Mouse (Mus musculus): Measurements from ENCODE around the gene Mob1b. TPM values are rescaled to one million over a fixed set of nuclear protein-coding genes. Genes with fewer than 3 reads are reported as not detected.

The Mob1b gene
- 37.3 and 42.1 TPM in 2 replicates for polyA plus RNA-seq (2011; ENCODE audit: insufficient read length, low read depth, missing spikeins)

DNA sequence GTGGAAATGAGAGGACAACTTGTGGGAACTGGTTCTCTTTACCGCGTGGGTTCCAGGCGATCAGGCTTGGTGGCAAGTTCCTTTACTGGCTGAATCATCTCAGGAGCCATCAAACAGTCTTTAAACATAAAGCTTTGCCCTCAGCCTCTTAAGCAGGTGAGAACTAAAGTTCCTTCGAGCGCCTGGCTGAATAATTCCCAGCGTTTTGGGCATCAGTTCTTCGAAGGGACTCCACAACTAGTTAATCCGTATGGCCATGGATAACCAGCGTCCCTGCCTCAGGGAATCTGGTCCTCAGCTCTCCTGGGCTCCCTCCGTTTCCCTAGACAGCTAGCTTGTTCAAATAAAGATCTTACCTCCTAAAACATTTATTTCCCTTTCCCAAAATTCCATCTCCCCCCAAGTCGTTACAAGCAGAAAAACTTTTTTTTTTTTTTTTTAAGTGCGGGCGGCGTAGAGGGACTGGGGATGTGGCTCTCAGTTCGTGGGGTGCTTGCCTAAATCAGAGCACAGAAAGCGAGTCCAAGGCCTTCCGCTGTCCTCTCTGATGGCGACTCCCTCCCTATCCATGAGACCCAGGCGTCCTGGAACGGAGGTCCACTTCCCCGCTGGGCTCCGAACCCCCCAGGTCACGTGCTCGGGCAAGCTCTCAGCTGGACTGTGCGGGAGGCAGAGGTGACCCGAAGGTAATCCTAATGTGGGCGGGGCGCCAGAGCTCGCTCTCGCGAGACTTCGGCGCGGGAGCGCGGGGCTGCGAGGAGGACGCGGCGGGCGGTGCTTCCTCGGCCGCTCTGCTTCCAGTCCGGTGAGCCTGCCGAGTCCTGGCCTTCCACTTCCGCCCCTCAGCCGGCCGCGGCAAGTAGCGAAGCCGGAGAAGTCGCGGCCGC, at the start of gene Mob1b:
TSS of gene Mob1b (plus strand) at position 740 of the 887 bp plus-strand sequence.
- TF ChIP-seq CTCF (IDR thresholded peaks at IDR 0.05; ENCODE audit: borderline replicate concordance, insufficient read depth, low read length) (no peak), POLR2A (IDR thresholded peaks at IDR 0.05; ENCODE audit: low read depth, low read length) (peak; percentile 98)
- peaks cover 12% of the 10 kb centered on the region for H3K4me1 ChIP-seq (ENCODE audit: control insufficient read depth, insufficient read depth, low read length)
- H3K4me3 ChIP-seq (ENCODE audit: insufficient read depth, low read length), result peak within 1 kb of the TSS; percentile 78
- peak within 1 kb of the TSS; percentile 29; the same call in 1 of the 2 replicates for H3K27ac ChIP-seq (ENCODE audit: insufficient read depth, low read length)

DNA sequence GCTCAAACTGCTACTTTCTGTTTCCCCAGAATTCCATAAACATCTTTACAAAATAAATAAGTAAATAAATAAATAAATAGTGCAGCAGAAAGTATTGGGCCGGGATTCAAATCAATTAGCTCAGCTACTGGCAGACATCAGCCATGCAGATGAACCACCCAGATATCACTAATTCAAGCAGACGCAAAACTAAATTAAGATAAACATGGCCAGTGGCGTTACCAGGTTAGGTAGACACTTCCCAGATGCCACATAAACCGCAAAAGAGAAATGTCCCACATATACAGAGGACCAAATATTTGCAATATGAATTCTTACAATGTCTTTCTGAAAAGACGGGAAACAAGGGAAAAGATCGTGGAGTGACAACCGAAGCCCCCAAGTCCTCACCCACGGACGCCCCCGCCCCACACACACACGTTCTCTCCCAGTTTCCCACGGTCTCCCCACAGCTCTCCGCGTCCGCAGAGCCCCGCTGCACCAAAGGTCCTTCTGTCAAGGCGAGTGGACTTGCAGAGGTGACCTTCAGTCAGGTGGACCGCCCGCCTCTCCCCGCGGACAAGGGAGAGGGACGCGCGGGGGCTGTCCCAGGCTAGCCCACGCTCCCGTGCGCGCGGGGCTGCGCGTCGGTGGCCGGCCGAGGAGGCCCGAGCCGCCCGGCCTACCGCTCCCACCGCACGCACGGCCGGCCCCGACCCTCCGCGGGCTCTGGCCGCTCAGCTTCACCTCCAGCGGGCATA, 45.8 kb upstream of the Mob1b start:
- H3K27ac ChIP-seq (ENCODE audit: insufficient read depth, low read length), result no peak overlapping the region; the same call in 1 of the 2 replicates
- no peaks in the 10 kb centered on the region for H3K4me1 ChIP-seq (ENCODE audit: control insufficient read depth, insufficient read depth, low read length)
- H3K4me3 ChIP-seq (ENCODE audit: insufficient read depth, low read length), result peak overlapping the region; percentile 67
- TF ChIP-seq CTCF (IDR thresholded peaks at IDR 0.05; ENCODE audit: borderline replicate concordance, insufficient read depth, low read length), result no peak
- TF ChIP-seq POLR2A (IDR thresholded peaks at IDR 0.05; ENCODE audit: low read depth, low read length), result no peak

DNA sequence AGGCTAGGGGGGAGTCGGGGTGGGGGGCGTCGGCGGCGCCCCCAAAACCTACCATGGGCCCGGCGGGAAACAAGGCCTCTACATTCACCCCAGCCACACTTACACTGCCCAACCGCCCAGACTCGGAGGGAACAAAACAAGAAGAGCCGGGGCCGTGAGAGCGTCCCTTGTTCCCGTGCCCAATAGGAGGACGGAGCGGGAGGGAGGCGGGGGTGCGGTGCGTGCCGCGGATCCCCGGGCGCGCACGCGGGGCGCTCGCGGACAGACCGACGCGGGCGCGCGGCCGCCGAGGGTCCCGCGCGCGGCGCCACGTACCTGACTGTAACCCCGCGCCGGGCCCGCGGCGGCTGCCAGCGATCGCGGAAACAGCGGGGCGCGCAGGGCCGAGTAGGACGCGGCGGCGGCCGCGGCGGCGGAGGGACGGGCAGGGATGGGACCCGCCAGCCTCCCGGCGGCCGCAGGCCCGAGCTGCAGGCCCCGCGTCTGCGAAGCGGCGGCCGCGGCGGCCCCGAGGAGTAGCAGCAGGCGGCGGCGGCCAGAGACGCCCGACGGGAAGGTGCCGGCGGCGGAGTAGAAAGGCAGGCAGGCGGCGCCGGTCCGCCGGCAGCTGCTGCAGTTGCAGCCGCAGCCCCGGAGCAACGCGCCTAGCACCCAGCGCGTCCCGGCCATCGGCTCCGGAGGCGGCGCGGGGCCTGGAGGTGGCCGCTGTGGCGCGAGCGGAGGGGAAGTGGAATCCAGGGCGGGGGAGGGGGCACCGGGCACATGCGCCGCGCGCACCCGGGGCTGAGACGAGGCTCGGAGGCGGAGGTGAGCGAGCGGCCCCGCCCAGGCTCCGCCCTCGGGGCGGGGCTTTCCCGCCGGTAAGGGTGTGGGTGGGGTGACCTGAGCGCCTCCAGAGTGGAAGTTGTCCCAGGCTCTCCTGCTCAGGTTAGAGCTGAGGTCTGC, 44.9 kb upstream of the Mob1b start, which contains the start of gene Grsf1:
TSS of gene Grsf1 (minus strand) at position 729 of the 945 bp plus-strand sequence.
- TF ChIP-seq CTCF (IDR thresholded peaks at IDR 0.05; ENCODE audit: borderline replicate concordance, insufficient read depth, low read length) (no peak), POLR2A (IDR thresholded peaks at IDR 0.05; ENCODE audit: low read depth, low read length) (peak; percentile 74)
- H3K27ac ChIP-seq (ENCODE audit: insufficient read depth, low read length), result peak within 1 kb of the TSS; percentile 49
- H3K4me3 ChIP-seq (ENCODE audit: insufficient read depth, low read length), result peak within 1 kb of the TSS; percentile 67
- H3K4me1 ChIP-seq (ENCODE audit: control insufficient read depth, insufficient read depth, low read length), result no peaks in the 10 kb centered on the region

DNA sequence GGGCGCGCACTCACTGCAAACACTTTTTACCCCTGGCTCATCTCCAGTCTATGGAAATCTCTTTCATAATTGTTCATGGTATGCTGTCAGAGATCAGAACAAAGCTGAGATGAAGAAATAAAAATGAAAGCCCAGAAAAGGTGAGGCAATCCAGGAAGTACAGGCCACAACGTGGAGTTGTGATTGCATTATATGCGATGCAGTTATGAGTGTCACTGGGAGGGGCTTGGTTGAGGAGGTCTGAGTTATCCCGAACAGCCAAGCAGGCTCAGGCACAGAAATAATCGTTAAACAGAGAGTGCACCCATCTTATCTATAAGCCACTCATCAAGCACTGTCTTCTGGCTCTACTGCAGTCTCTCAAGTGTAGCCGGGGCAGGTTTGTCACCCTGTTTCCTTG, 41.7 kb upstream of the Mob1b start:
- H3K4me3 ChIP-seq (ENCODE audit: insufficient read depth, low read length), result no peak overlapping the region
- H3K4me1 ChIP-seq (ENCODE audit: control insufficient read depth, insufficient read depth, low read length), result no peaks in the 10 kb centered on the region
- TF ChIP-seq POLR2A (IDR thresholded peaks at IDR 0.05; ENCODE audit: low read depth, low read length) (no peak), CTCF (IDR thresholded peaks at IDR 0.05; ENCODE audit: borderline replicate concordance, insufficient read depth, low read length) (no peak)
- no peak overlapping the region for H3K27ac ChIP-seq (ENCODE audit: insufficient read depth, low read length)

DNA sequence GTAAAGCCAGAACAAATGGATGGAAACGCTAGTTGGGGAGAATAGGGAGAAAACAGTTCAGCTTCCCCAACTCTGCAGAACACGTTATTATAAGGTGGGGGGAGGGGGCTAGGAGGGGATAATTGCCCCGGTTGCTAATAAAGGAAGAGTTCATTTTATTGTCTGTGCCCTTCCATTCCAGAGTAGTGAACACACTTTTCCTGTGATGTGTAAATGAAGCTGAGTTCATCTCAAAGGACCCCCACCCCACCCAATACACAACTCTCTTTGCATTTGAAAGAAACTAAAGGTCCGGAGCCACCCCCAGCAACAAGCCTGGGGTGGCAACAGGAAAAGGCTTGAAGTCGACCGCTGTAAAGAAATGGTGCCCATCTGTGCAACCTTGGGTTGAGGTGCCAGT, 41.3 kb upstream of the Mob1b start:
- H3K27ac ChIP-seq (ENCODE audit: insufficient read depth, low read length), result no peak overlapping the region
- H3K4me1 ChIP-seq (ENCODE audit: control insufficient read depth, insufficient read depth, low read length), result no peaks in the 10 kb centered on the region
- TF ChIP-seq CTCF (IDR thresholded peaks at IDR 0.05; ENCODE audit: borderline replicate concordance, insufficient read depth, low read length), result no peak
- no peak for TF ChIP-seq POLR2A (IDR thresholded peaks at IDR 0.05; ENCODE audit: low read depth, low read length)
- no peak overlapping the region for H3K4me3 ChIP-seq (ENCODE audit: insufficient read depth, low read length)

DNA sequence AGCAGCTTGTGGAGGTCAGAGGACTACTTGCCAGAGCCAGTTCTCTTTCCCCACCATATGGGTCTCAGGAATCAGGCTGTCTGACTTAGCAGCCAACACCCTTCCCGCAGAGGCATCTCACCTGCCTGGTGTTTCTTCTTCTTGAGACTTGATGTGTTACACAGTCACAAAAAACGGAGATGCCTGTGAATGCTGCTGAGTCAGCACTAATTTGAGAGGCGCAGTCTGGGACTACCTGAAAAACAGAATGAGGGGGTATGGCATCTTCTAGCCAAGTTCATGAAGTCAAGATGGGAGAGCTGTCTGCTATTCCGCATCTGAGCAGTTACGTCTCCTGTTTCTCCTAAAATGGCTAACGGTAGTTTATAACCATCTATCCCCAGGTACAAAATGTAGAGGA, 40.1 kb upstream of the Mob1b start:
- TF ChIP-seq POLR2A (IDR thresholded peaks at IDR 0.05; ENCODE audit: low read depth, low read length) (no peak), CTCF (IDR thresholded peaks at IDR 0.05; ENCODE audit: borderline replicate concordance, insufficient read depth, low read length) (no peak)
- Histone ChIP-seq H3K27ac (ENCODE audit: insufficient read depth, low read length) (no peak overlapping the region), H3K4me3 (ENCODE audit: insufficient read depth, low read length) (no peak overlapping the region), H3K4me1 (ENCODE audit: control insufficient read depth, insufficient read depth, low read length) (no peaks in the 10 kb centered on the region)

DNA sequence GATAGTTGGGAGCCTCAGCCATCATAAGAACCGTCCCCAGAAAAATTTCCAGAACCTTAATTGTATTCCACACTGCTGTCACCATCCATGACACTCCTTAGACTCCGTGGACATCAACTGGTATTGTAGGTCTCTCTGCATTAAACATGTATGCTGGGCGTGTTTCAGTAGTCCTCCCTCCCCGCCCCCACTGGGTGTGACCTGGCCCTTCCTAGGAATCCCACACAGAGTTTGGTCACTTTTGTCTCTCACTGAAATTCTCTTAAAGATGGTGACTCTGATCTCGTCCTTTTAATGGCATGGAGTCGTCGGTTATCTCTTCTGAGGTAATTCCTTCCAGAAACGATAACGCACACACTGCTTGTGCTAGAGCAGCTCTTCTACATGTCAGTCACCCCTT, 36.9 kb upstream of the Mob1b start:
- H3K27ac ChIP-seq (ENCODE audit: insufficient read depth, low read length), result no peak overlapping the region
- TF ChIP-seq POLR2A (IDR thresholded peaks at IDR 0.05; ENCODE audit: low read depth, low read length) (no peak), CTCF (IDR thresholded peaks at IDR 0.05; ENCODE audit: borderline replicate concordance, insufficient read depth, low read length) (no peak)
- no peak overlapping the region for H3K4me3 ChIP-seq (ENCODE audit: insufficient read depth, low read length)
- H3K4me1 ChIP-seq (ENCODE audit: control insufficient read depth, insufficient read depth, low read length), result no peaks in the 10 kb centered on the region

DNA sequence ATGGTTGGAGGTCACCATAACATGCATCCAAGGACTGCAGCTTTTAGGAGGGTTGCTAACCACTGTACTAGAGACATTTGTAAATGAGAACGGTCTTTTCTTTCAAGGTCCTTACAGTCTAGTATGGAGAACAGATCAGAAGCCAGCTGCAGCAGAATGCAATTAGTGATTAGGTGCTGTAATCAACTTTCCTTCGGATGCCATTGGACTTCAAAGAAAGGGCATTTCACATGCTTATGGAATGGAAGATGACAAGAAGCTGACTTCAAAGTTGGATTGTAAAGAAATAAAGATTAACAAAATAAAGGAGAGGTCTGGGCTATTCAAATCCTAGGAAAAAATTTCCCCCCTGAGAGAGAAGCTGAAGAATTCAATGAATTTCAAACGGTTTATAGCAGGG, 36.4 kb upstream of the Mob1b start:
- no peak overlapping the region for H3K4me3 ChIP-seq (ENCODE audit: insufficient read depth, low read length)
- no peak overlapping the region for H3K27ac ChIP-seq (ENCODE audit: insufficient read depth, low read length)
- H3K4me1 ChIP-seq (ENCODE audit: control insufficient read depth, insufficient read depth, low read length), result no peaks in the 10 kb centered on the region
- TF ChIP-seq CTCF (IDR thresholded peaks at IDR 0.05; ENCODE audit: borderline replicate concordance, insufficient read depth, low read length), result no peak
- TF ChIP-seq POLR2A (IDR thresholded peaks at IDR 0.05; ENCODE audit: low read depth, low read length), result no peak

DNA sequence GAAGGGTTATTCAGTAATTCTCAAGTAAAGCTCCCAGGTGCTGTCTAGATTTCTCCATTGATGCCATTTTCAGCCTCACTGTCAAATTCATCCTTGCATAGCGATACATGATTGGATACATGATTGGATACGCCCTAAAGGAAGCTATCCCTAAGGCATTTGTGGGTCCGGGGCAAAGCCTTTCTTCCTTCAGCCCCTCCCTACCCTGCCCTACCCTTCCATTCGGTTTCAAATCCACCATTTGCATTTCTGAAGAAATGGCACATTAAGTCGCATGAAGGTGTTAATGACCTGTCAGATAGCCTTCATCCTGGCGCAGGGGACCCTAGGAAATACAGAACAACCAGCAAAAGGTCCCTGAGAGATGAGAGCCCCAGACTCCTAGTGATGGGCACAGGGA, 35.3 kb upstream of the Mob1b start:
- Histone ChIP-seq H3K4me3 (ENCODE audit: insufficient read depth, low read length) (no peak overlapping the region), H3K27ac (ENCODE audit: insufficient read depth, low read length) (no peak overlapping the region), H3K4me1 (ENCODE audit: control insufficient read depth, insufficient read depth, low read length) (no peaks in the 10 kb centered on the region)
- TF ChIP-seq CTCF (IDR thresholded peaks at IDR 0.05; ENCODE audit: borderline replicate concordance, insufficient read depth, low read length) (no peak), POLR2A (IDR thresholded peaks at IDR 0.05; ENCODE audit: low read depth, low read length) (no peak)
